Mouse (Mus musculus): ENCODE results near the gene Specc1.

- TF ChIP-seq POLR2A (IDR thresholded peaks at IDR 0.05; ENCODE audit: low read depth, low read length) (no peak), CTCF (IDR thresholded peaks at IDR 0.05; ENCODE audit: extremely low read depth, insufficient read length, insufficient replicate concordance, low read depth, low read length) (no peak)
These were observed 42.9 kb downstream of the Specc1 start for GRCm38 (mm10) chr11:61999501-61999900.
